Comparison of ENCODE assay signal across 9 mouse cellular contexts in genomic region chr8:13644155-13644554, GRCm38 (mm10). TPM values are rescaled to one million over a fixed set of nuclear protein-coding genes. Genes with fewer than 3 reads are reported as not detected.
DNase-seq lines count a peak whose midpoint lies in the region; ATAC-seq and TF ChIP-seq lines count a peak whose summit lies in the region.
"Had no signal": no experiment of that assay in that cellular context is flagged by ENCODE, and none has a peak within 500 bp of the region (broad histone marks: within the 10 kb centered on the region; RNA-seq: fewer than 3 reads in every experiment).

No protein-coding gene starts in this region.

- H3K4me3 ChIP-seq in forebrain, postnatal 0 days (ENCODE audit: low read depth, low read length), result no peak overlapping the region
- H3K4me3 ChIP-seq in hindbrain, embryonic 15.5 days, result no peak overlapping the region
- H3K4me3 ChIP-seq in lung, embryonic 15.5 days, result no peak overlapping the region

- H3K4me2 ChIP-seq in forebrain, postnatal 0 days (ENCODE audit: low read depth), result no peak overlapping the region
- no peak overlapping the region for H3K4me2 ChIP-seq in hindbrain, embryonic 15.5 days
- H3K4me2 ChIP-seq in lung, embryonic 15.5 days, result no peak overlapping the region

- DNase-seq in frontal cortex, postnatal 14 days (ENCODE audit: low spot score in 2 of 2), result no peak
- peak; percentile 88 for DNase-seq in adipocyte (ENCODE audit: low spot score)
- DNase-seq in forebrain, postnatal 0 days, result no peak
- DNase-seq in skeletal muscle tissue, adult 2 months (ENCODE audit: low read depth, low spot score), result peak; percentile 69

- no peaks in the 10 kb centered on the region for H3K9me3 ChIP-seq in forebrain, postnatal 0 days (ENCODE audit: low read length)
- H3K9me3 ChIP-seq in hindbrain, embryonic 15.5 days, result no peaks in the 10 kb centered on the region
- no peaks in the 10 kb centered on the region for H3K9me3 ChIP-seq in lung, embryonic 15.5 days
- H3K9me3 ChIP-seq: G1E had no signal

- H3K36me3 ChIP-seq in forebrain, postnatal 0 days (ENCODE audit: insufficient read depth), result no peaks in the 10 kb centered on the region
- no peaks in the 10 kb centered on the region for H3K36me3 ChIP-seq in hindbrain, embryonic 15.5 days
- no peaks in the 10 kb centered on the region for H3K36me3 ChIP-seq in lung, embryonic 15.5 days
- H3K36me3 ChIP-seq: G1E had no signal

- H3K27me3 ChIP-seq in forebrain, postnatal 0 days (ENCODE audit: insufficient read depth, low read length), result no peaks in the 10 kb centered on the region
- H3K27me3 ChIP-seq in hindbrain, embryonic 15.5 days, result no peaks in the 10 kb centered on the region
- H3K27me3 ChIP-seq in lung, embryonic 15.5 days, result no peaks in the 10 kb centered on the region

- H3K27ac ChIP-seq in forebrain, postnatal 0 days (ENCODE audit: low read depth, low read length), result 0 out of 2 replicates have a peak overlapping the region, but pooled peaks have one; percentile 15
- H3K27ac ChIP-seq in hindbrain, embryonic 15.5 days (replicated peaks), result peak overlapping the region; percentile 71
- peak overlapping the region; percentile 30 for H3K27ac ChIP-seq in lung, embryonic 15.5 days

- peaks cover 26% of the 10 kb centered on the region for H3K4me1 ChIP-seq in forebrain, postnatal 0 days (ENCODE audit: insufficient read depth)
- peaks cover 62% of the 10 kb centered on the region for H3K4me1 ChIP-seq in hindbrain, embryonic 15.5 days (replicated peaks)
- peaks cover 44% of the 10 kb centered on the region for H3K4me1 ChIP-seq in lung, embryonic 15.5 days

- peak; percentile 74 for ATAC-seq in frontal cortex, adult (ENCODE audit: low TSS enrichment)
- no peak for ATAC-seq in forebrain, postnatal 0 days
- ATAC-seq in hindbrain, embryonic 15.5 days (ENCODE audit: low FRiP score, low read depth), result 0 out of 2 replicates have a peak, but pooled peaks have one; percentile 11
- peak; percentile 31; the same call in 1 of the 2 replicates for ATAC-seq in lung, embryonic 15.5 days (ENCODE audit: borderline replicate concordance, extremely low read depth, low FRiP score, low TSS enrichment)
- no peak for ATAC-seq in CD4-positive, CD25-positive, alpha-beta regulatory T cell, adult 4 months

- TF ChIP-seq CTCF in forebrain, postnatal 0 days (IDR thresholded peaks at IDR 0.05; ENCODE audit: low read depth), result no peak

- WGBS in forebrain, postnatal 0 days, result 7% methylated on average over 6 of the region's 6 CpGs
- 10% methylated on average over 6 of the region's 6 CpGs for WGBS in hindbrain, embryonic 15.5 days
- WGBS in lung, embryonic 15.5 days, result 8% methylated on average over 6 of the region's 6 CpGs

- no peak overlapping the region for H3K9ac ChIP-seq in forebrain, postnatal 0 days
- H3K9ac ChIP-seq in hindbrain, embryonic 15.5 days, result peak overlapping the region; percentile 8; the same call in 1 of the 2 replicates
- H3K9ac ChIP-seq in lung, embryonic 15.5 days, result no peak overlapping the region

RNA-seq across cellular contexts. Expression of gene Rasa3, which starts 33.2 kb away (rescaled TPM):
- 49.7 and 51.3 TPM in 2 replicates for total RNA-seq in forebrain, postnatal 0 days (2014; rRNA removed)
- 16.6 and 24.3 TPM in 2 replicates for polyA plus RNA-seq in forebrain, postnatal 0 days (2015; fragmentation: Nextera tagmentation; extraction: Ambion mirVana)
- polyA plus RNA-seq in hindbrain, embryonic 15.5 days (2015; fragmentation: Nextera tagmentation; extraction: Ambion mirVana), result 33.5 and 43.1 TPM in 2 replicates
- 42.8 and 45.6 TPM in 2 replicates for polyA plus RNA-seq in lung, embryonic 15.5 days (2015; fragmentation: Nextera tagmentation; extraction: Ambion mirVana)
- 100 to 1,000 TPM in 1 of 2 experiments, 10 to 100 TPM in 1; 77.3 to 195 TPM for polyA plus RNA-seq in CD4-positive, CD25-positive, alpha-beta regulatory T cell, adult 4 months (2017; shearing (Covaris generic))

Comparison
In these comparisons a context has a peak if more than half of its experiments do, and no peak if none do; other contexts are left out.
1. ATAC-seq: peak in frontal cortex, adult (single experiment), hindbrain, embryonic 15.5 days (single experiment) and lung, embryonic 15.5 days (single experiment); none in forebrain, postnatal 0 days (single experiment) and CD4-positive, CD25-positive, alpha-beta regulatory T cell, adult 4 months (single experiment).
2. DNase-seq: peak in adipocyte (single experiment) and skeletal muscle tissue, adult 2 months (single experiment); none in frontal cortex, postnatal 14 days (0 of 2) and forebrain, postnatal 0 days (single experiment).
3. H3K27ac ChIP-seq: peak in every context shown above with its lines; median percentile 71 in hindbrain, embryonic 15.5 days; 30 in lung, embryonic 15.5 days; 15 in forebrain, postnatal 0 days.